Mouse (Mus musculus) ES-E14 (cell line): ENCODE results near the gene Ltbp1.

Experiments used
- HCFC1 ChIP-seq: IDR thresholded peaks from 2 replicates; pipeline ENCODE4 v1.6.1; 2012; ENCODE audit warnings: low read length, inconsistent platforms, borderline replicate concordance; ENCODE audit not compliant: insufficient read depth
- MAFK ChIP-seq: IDR thresholded peaks from 2 replicates; pipeline ENCODE4 v1.6.1; 2014; ENCODE audit warnings: mild to moderate bottlenecking, low read depth, low read length, inconsistent platforms; ENCODE audit not compliant: insufficient read depth

DNA sequence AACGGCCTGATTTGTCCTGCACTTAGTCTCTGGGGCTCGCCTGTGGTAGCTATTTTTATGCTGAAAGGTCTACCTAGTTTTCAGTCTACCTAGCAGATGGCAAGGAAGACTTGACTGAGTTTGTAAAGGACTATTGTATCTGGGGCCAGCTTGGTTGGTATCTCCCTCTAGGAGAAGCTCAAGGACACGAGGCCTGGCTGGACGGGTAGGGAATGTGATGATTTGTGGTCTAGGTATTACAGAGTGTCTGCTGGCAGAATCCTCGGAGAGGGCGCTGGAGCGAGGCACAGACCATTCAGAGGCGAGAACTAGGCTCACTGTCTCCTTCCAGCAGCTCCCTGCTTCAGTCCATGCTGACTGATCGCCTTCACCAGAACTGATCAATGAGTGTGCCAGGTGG is 146.4 kb downstream of the Ltbp1 start:
- TF ChIP-seq MAFK (no peak), HCFC1 (no peak)
